ENCODE assay signal across 24 mouse cellular contexts in genomic region chr5:33682963-33683362, GRCm38 (mm10). TPM values are rescaled to one million over a fixed set of nuclear protein-coding genes. Genes with fewer than 3 reads are reported as not detected.
"Had no signal": no experiment of that assay in that cellular context is flagged by ENCODE, and none has a peak within 500 bp of the region (broad histone marks: within the 10 kb centered on the region; RNA-seq: fewer than 3 reads in every experiment).

No protein-coding gene starts in this region.

- H3K27me3 ChIP-seq: liver, embryonic 15.5 days; lung, embryonic 15.5 days; neural tube, embryonic 12.5 days; stomach, embryonic 15.5 days had no signal

- DNase-seq: liver, postnatal 0 days; lung, postnatal 14 days; lung, postnatal 36 days; right cerebral cortex, adult 18-20 months; right cerebral cortex, postnatal 25 days; right cerebral cortex, postnatal 4 days; spleen, adult 18-20 months; thymus, adult 2 months; thymus, postnatal 25 days; thymus, postnatal 4 days had no signal

- H3K36me3 ChIP-seq: liver, embryonic 15.5 days; lung, embryonic 15.5 days; midbrain, embryonic 13.5 days; midbrain, embryonic 15.5 days; neural tube, embryonic 12.5 days; stomach, embryonic 15.5 days had no signal

- H3K4me3 ChIP-seq: liver, embryonic 15.5 days; lung, embryonic 15.5 days; megakaryocyte, embryonic 14.5 days; midbrain, embryonic 13.5 days; midbrain, embryonic 15.5 days; neural tube, embryonic 12.5 days; stomach, embryonic 15.5 days had no signal

- H3K9ac ChIP-seq: liver, embryonic 15.5 days; liver, postnatal 0 days; lung, embryonic 15.5 days; midbrain, embryonic 13.5 days; midbrain, embryonic 15.5 days; neural tube, embryonic 12.5 days; stomach, embryonic 15.5 days had no signal

- H3K4me1 ChIP-seq: midbrain, embryonic 15.5 days had no signal

- H3K27ac ChIP-seq: liver, embryonic 15.5 days; lung, embryonic 15.5 days; macrophage; midbrain, embryonic 13.5 days; midbrain, embryonic 15.5 days; neural tube, embryonic 12.5 days; stomach, embryonic 15.5 days; stomach, postnatal 0 days had no signal

- ATAC-seq: liver, postnatal 0 days; lung, postnatal 0 days had no signal

- H3K9me3 ChIP-seq: liver, embryonic 15.5 days; lung, embryonic 15.5 days; midbrain, embryonic 13.5 days; midbrain, embryonic 15.5 days; neural tube, embryonic 12.5 days; stomach, embryonic 15.5 days had no signal

- H3K4me2 ChIP-seq: liver, embryonic 15.5 days; lung, embryonic 15.5 days; midbrain, embryonic 11.5 days; midbrain, embryonic 13.5 days; midbrain, embryonic 15.5 days; neural tube, embryonic 12.5 days; stomach, embryonic 15.5 days had no signal

RNA-seq across cellular contexts. Expression of gene Fgfr3, which starts 38.5 kb away (rescaled TPM):
- total RNA-seq: monocyte, adult 5-6 weeks; neutrophil, adult 5-6 weeks had no signal
- polyA plus RNA-seq: macrophage had no signal

RNA-seq across cellular contexts. Expression of gene Gm9903, which starts 53.2 kb away (rescaled TPM):
- total RNA-seq: midbrain, postnatal 0 days; monocyte, adult 5-6 weeks had no signal
